Mouse (Mus musculus): ENCODE data around the gene Hif3a.
A peak's percentile ranks its signal among the peaks of the same experiment; 100 is the strongest.

Gene Hif3a

DNA sequence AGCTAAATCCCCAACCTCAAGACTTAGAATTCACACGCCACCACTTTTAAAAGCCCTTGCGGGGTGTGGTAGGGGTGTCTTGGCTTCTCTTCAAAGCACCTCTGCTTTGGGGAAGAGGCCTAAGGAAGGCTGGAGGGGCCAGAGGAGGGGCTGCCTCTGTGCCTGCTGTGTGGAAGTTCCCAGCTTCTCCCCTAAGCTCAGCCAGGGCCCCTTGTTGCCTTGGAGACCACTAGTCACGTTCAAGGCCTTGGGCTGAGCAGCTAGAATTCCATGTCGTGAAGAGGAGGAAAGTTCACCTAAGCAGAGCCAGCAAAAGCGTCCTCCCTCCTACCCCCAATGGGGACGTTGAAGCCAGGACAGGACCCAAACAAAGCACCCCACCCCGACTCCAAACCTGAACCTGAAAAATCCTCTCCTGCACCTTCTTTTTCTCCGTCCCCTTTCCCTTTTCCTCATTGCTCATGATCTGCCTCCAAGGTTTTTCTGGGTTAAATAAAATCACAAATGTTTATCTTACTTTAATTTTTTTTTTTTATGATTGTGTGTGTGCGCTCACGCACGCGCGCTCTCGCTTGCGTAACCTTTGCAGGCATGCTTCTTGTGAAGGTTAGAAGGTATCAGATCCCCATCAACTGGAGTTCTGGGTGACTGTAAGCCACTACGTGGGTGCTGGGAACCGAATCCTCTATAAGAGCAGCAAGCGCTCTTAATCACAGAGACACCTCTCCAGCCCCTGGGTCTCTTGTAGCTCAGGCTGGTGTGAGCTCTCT is 70.4 kb downstream of the Hif3a start:
- no peak for DNase-seq

- no peak for DNase-seq
These were observed 72.1 kb downstream of the Hif3a start for GRCm38 (mm10) chr7:16990006-16990744.

DNA sequence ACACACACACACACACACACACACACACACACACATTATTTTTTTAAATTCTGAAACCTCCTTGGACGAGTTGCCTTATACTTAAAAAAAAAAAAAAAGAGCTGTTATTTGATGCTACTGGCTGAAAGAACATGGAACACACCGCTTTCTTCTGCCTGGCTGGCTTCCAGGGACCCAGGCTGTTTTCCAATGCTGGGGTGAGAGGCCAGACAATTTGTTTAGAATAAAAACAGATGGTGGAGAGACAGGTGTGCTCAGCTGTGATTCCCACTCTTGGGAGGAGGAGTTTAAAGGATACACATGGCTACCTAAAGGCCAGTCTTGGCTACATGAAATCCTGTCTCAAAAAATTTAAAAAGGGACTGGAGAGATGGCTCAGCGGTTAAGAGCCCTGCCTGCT is 73.8 kb downstream of the Hif3a start:
- DNase-seq = peak in 1 of 2 experiments; percentile 51

DNA sequence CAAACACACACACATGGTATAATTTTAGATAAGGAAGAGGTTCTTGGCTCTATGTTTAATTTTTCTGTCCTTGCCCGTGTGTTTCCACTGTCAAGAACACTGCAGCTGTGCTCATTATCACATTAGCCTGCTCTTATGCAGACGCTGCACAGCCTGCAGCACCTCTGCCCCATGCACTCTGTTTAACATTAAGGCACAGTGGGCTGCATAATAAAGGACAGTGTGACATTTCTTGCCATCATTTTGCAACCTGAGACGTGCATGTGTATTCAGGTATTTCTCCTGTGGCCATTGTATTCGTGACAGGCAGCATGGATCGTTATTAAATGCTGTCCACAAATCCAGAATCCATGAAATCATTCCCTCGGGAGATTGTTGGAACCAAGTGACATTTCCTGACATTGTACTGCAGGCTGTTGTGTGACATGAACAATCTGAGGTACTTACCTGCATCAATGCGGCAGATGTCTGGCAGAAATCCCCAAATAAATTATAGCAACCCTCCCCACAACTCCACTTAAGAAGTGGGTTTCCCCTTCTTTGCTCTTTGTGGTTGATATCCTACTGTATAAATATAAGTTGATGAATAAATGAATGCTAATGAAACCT is 74.6 kb downstream of the Hif3a start:
- DNase-seq = no peak

GRCm38 (mm10) chr7:16982859-16983568 is 79.2 kb downstream of the Hif3a start, which contains the start of gene Gm42372:
Gene Gm42372, plus strand, starts transcription at chr7:16983086.
- peak; percentile 90 to 92 for DNase-seq
